Mouse (Mus musculus): ENCODE data around the gene Brwd1.
"Not testable (repeated sequence)": the region's sequence is repeated elsewhere in the genome, so short reads cannot be mapped to it uniquely, and the experiment has no call there.

Gene Brwd1

GRCm38 (mm10) chr16:96082301-96083178, at the start of gene Brwd1:
Brwd1 (minus strand) TSS chr16:96082526.
- DNase-seq (ENCODE audit: low read depth): peak; percentile 94

- DNase-seq (ENCODE audit: low read depth): no peak
Observed at GRCm38 (mm10) chr16:96128466-96128865, 46.1 kb upstream of the Brwd1 start.

GRCm38 (mm10) chr16:96127657-96128344, 45.5 kb upstream of the Brwd1 start, which contains the start of gene Hmgn1:
Hmgn1 (minus strand) TSS chr16:96127729.
- DNase-seq (ENCODE audit: low read depth): peak; percentile 95

- no peak for DNase-seq (ENCODE audit: low read depth)
Observed at GRCm38 (mm10) chr16:96127288-96127656, 44.9 kb upstream of the Brwd1 start.

- DNase-seq (ENCODE audit: low read depth): peak; percentile 77
Observed at GRCm38 (mm10) chr16:96126684-96127171, 44.4 kb upstream of the Brwd1 start.

- DNase-seq (ENCODE audit: low read depth): peak; percentile 44
Observed at GRCm38 (mm10) chr16:96120022-96120623, 37.8 kb upstream of the Brwd1 start.

GRCm38 (mm10) chr16:96114729-96115128, 32.4 kb upstream of the Brwd1 start:
- peak; percentile 29 for DNase-seq (ENCODE audit: low read depth)

- DNase-seq (ENCODE audit: low read depth): no peak
Observed at GRCm38 (mm10) chr16:96112769-96113168, 30.4 kb upstream of the Brwd1 start.

GRCm38 (mm10) chr16:96110655-96111345, 28.5 kb upstream of the Brwd1 start:
- no peak for DNase-seq (ENCODE audit: low read depth)

- no peak for DNase-seq (ENCODE audit: low read depth)
Observed at GRCm38 (mm10) chr16:96109673-96110072, 27.3 kb upstream of the Brwd1 start.

GRCm38 (mm10) chr16:96103036-96103435, 20.7 kb upstream of the Brwd1 start:
- peak; percentile 52 for DNase-seq (ENCODE audit: low read depth)

GRCm38 (mm10) chr16:96097811-96098210, 15.5 kb upstream of the Brwd1 start:
- not testable (repeated sequence) for DNase-seq (ENCODE audit: low read depth)

- DNase-seq (ENCODE audit: low read depth): no peak
Observed at GRCm38 (mm10) chr16:96095966-96096365, 13.6 kb upstream of the Brwd1 start.

- peak; percentile 87 for DNase-seq (ENCODE audit: low read depth)
Observed at GRCm38 (mm10) chr16:96091515-96092504, 9.5 kb upstream of the Brwd1 start.

- peak; percentile 16 for DNase-seq (ENCODE audit: low read depth)
Observed at GRCm38 (mm10) chr16:96088120-96088519, 5.8 kb upstream of the Brwd1 start.

GRCm38 (mm10) chr16:96087436-96087835, 5.1 kb upstream of the Brwd1 start:
- DNase-seq (ENCODE audit: low read depth): no peak

GRCm38 (mm10) chr16:96087001-96087400, 4.7 kb upstream of the Brwd1 start:
- no peak for DNase-seq (ENCODE audit: low read depth)

- no peak for DNase-seq (ENCODE audit: low read depth)
Observed at GRCm38 (mm10) chr16:96085597-96085996, 3.3 kb upstream of the Brwd1 start.

- DNase-seq (ENCODE audit: low read depth): no peak
Observed at GRCm38 (mm10) chr16:96083179-96083646, 887 bp upstream of the Brwd1 start.

GRCm38 (mm10) chr16:96081742-96082241, 534 bp downstream of the Brwd1 start:
- DNase-seq (ENCODE audit: low read depth): no peak
